8 mouse cellular contexts compared by ENCODE assay signal in the genomic region with DNA sequence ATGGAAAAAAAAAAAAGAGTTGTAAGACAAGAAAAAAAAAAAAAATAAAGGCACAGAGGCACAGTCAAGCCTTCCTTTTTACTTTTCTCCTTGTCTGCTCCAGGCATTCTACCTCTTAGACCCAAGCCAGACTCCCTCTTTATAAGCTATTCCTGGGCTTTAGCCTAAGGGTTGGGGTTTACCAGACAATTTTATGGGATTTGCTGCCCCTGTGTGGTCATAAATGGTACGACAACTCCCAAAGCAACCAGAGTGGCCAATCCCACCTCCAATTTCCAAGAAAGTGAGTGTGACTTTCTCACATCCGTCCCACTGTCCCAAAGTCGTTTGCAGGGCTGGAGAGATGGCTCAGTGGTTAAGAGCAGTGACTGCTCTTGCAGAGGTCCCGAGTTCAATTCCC. TPM values are rescaled to one million over a fixed set of nuclear protein-coding genes. Genes with fewer than 3 reads are reported as not detected.
DNase-seq lines count a peak whose midpoint lies in the region; ATAC-seq and TF ChIP-seq lines count a peak whose summit lies in the region.

No protein-coding gene starts in this region.

- peaks cover 26% of the 10 kb centered on the region for H3K4me1 ChIP-seq in hindbrain, embryonic 14.5 days (replicated peaks; ENCODE audit: control insufficient read depth, insufficient read depth, low read length)
- H3K4me1 ChIP-seq in hindbrain, embryonic 12.5 days, result peaks cover 27% of the 10 kb centered on the region
- no peaks in the 10 kb centered on the region for H3K4me1 ChIP-seq in heart, postnatal 0 days (ENCODE audit: control insufficient read depth, insufficient read depth)
- no peaks in the 10 kb centered on the region for H3K4me1 ChIP-seq in testis, adult 2 months (ENCODE audit: control insufficient read depth, insufficient read depth, low read length)

- no peak overlapping the region for H3K4me3 ChIP-seq in hindbrain, embryonic 14.5 days (replicated peaks; ENCODE audit: low read length)
- H3K4me3 ChIP-seq in hindbrain, embryonic 12.5 days, result no peak overlapping the region
- H3K4me3 ChIP-seq in heart, postnatal 0 days (ENCODE audit: low read depth, low read length), result no peak overlapping the region
- H3K4me3 ChIP-seq in testis, adult 2 months (ENCODE audit: control insufficient read depth, low read depth, low read length), result no peak overlapping the region

- peak; percentile 70 for TF ChIP-seq CTCF in heart, postnatal 0 days (IDR thresholded peaks at IDR 0.05; ENCODE audit: low read depth)
- TF ChIP-seq CTCF in testis, adult 2 months (IDR thresholded peaks at IDR 0.05; ENCODE audit: control insufficient read depth, insufficient read depth, insufficient replicate concordance, low read depth, low read length), result peak; percentile 24; the same call in 1 of the 2 replicates

- no peak for ATAC-seq in hindbrain, embryonic 14.5 days (ENCODE audit: low FRiP score)
- ATAC-seq in hindbrain, embryonic 12.5 days (ENCODE audit: low FRiP score), result no peak
- ATAC-seq in heart, postnatal 0 days (ENCODE audit: insufficient read depth, low read depth), result peak; percentile 45; the same call in 1 of the 2 replicates

- H3K4me2 ChIP-seq in hindbrain, embryonic 14.5 days (replicated peaks), result no peak overlapping the region
- H3K4me2 ChIP-seq in hindbrain, embryonic 12.5 days (replicated peaks), result no peak overlapping the region
- no peak overlapping the region for H3K4me2 ChIP-seq in heart, postnatal 0 days (ENCODE audit: low read depth, low read length)

- H3K27me3 ChIP-seq in hindbrain, embryonic 14.5 days (ENCODE audit: control insufficient read depth, insufficient read depth, low read length), result peaks cover 12% of the 10 kb centered on the region
- peaks cover 38% of the 10 kb centered on the region for H3K27me3 ChIP-seq in hindbrain, embryonic 12.5 days
- no peaks in the 10 kb centered on the region for H3K27me3 ChIP-seq in heart, postnatal 0 days (ENCODE audit: control insufficient read depth, insufficient read depth, low read length)
- no peaks in the 10 kb centered on the region for H3K27me3 ChIP-seq in testis, adult 2 months (ENCODE audit: control insufficient read depth, insufficient read depth, low read length)

- WGBS in hindbrain, embryonic 14.5 days, result 1% methylated on average over 4 of the region's 4 CpGs
- WGBS in hindbrain, embryonic 12.5 days, result under 1% methylated on average over 4 of the region's 4 CpGs
- under 1% methylated on average over 4 of the region's 4 CpGs for WGBS in heart, postnatal 0 days

- peaks cover 21% of the 10 kb centered on the region for H3K36me3 ChIP-seq in hindbrain, embryonic 14.5 days (replicated peaks; ENCODE audit: control insufficient read depth, insufficient read depth)
- peaks cover 8% of the 10 kb centered on the region; the same call in 1 of the 2 replicates for H3K36me3 ChIP-seq in hindbrain, embryonic 12.5 days
- no peaks in the 10 kb centered on the region for H3K36me3 ChIP-seq in heart, postnatal 0 days (replicated peaks; ENCODE audit: control insufficient read depth, insufficient read depth, low read length)
- H3K36me3 ChIP-seq in testis, adult 2 months (ENCODE audit: control insufficient read depth, insufficient read depth, low read length), result no peaks in the 10 kb centered on the region

- H3K9me3 ChIP-seq in hindbrain, embryonic 14.5 days (ENCODE audit: control insufficient read depth, low read length), result no peaks in the 10 kb centered on the region
- H3K9me3 ChIP-seq in hindbrain, embryonic 12.5 days (replicated peaks), result no peaks in the 10 kb centered on the region
- no peaks in the 10 kb centered on the region for H3K9me3 ChIP-seq in heart, postnatal 0 days (replicated peaks; ENCODE audit: control insufficient read depth, low read length)

- TF ChIP-seq EP300 in heart, postnatal 0 days (IDR thresholded peaks at IDR 0.05; ENCODE audit: low read depth), result no peak

- peak; percentile 96 for DNase-seq in hindbrain, embryonic 14.5 days (ENCODE audit: low spot score)
- peak; percentile 78 for DNase-seq in ZHBTc4 (ENCODE audit: low read depth, low spot score)
- peak; percentile 83 for DNase-seq in embryo, embryonic 11 days
- peak; percentile 69 for DNase-seq in heart, postnatal 0 days (ENCODE audit: low spot score)
- peak; percentile 80 to 82 for DNase-seq in left cerebral cortex, adult 18-20 months (ENCODE audit: low spot score in 2 of 2)
- DNase-seq in naive thymus-derived CD4-positive, alpha-beta T cell, adult 2 months (ENCODE audit: low read depth), result peak; percentile 83

- H3K9ac ChIP-seq in hindbrain, embryonic 14.5 days, result no peak overlapping the region
- H3K9ac ChIP-seq in hindbrain, embryonic 12.5 days, result no peak overlapping the region
- H3K9ac ChIP-seq in heart, postnatal 0 days (replicated peaks; ENCODE audit: low read depth, low read length), result no peak overlapping the region

- no peak overlapping the region for H3K27ac ChIP-seq in hindbrain, embryonic 14.5 days
- H3K27ac ChIP-seq in hindbrain, embryonic 12.5 days, result no peak overlapping the region
- H3K27ac ChIP-seq in heart, postnatal 0 days (ENCODE audit: low read depth), result no peak overlapping the region
- H3K27ac ChIP-seq in testis, adult 2 months (ENCODE audit: control insufficient read depth, insufficient read depth, low read depth, low read length), result no peak overlapping the region

- no peak for TF ChIP-seq POLR2A in testis, adult 2 months (IDR thresholded peaks at IDR 0.05; ENCODE audit: control insufficient read depth, low read depth, low read length)

RNA-seq across cellular contexts. Expression of a gene that starts 15.4 kb away (rescaled TPM):
- 14.2 and 15.4 TPM in 2 replicates for polyA plus RNA-seq in hindbrain, embryonic 14.5 days (2014; fragmentation: Nextera tagmentation; extraction: Ambion mirVana)
- polyA plus RNA-seq in hindbrain, embryonic 12.5 days (2016; fragmentation: Nextera tagmentation; extraction: Ambion mirVana), result 30.6 and 30.7 TPM in 2 replicates
- 19.2 and 25.1 TPM in 2 replicates for total RNA-seq in heart, postnatal 0 days (2014; rRNA removed; ENCODE audit: low replicate concordance)
- polyA plus RNA-seq in heart, postnatal 0 days (2015; fragmentation: Nextera tagmentation; extraction: Ambion mirVana), result 5.6 and 7.3 TPM in 2 replicates
- 10 to 100 TPM; 51.6 to 54.0 TPM for total RNA-seq in left cerebral cortex, adult 18-20 months (2021)
- polyA plus RNA-seq in testis, adult 2 months (2012; rRNA removed), result 24.6 and 26.7 TPM in 2 replicates

RNA-seq across cellular contexts. Expression of a gene that starts 36.5 kb away (rescaled TPM):
- polyA plus RNA-seq in hindbrain, embryonic 14.5 days (2014; fragmentation: Nextera tagmentation; extraction: Ambion mirVana), result 110 TPM in 2 replicates
- polyA plus RNA-seq in hindbrain, embryonic 12.5 days (2016; fragmentation: Nextera tagmentation; extraction: Ambion mirVana), result 47.3 and 48.7 TPM in 2 replicates
- 0.77 TPM in 1 of 2 replicates, not detected in the other for total RNA-seq in heart, postnatal 0 days (2014; rRNA removed; ENCODE audit: low replicate concordance)
- polyA plus RNA-seq in heart, postnatal 0 days (2015; fragmentation: Nextera tagmentation; extraction: Ambion mirVana), result 0.08 TPM in 1 of 2 replicates, not detected in the other
- 100 to 1,000 TPM; 145 to 154 TPM for total RNA-seq in left cerebral cortex, adult 18-20 months (2021)
- polyA plus RNA-seq in testis, adult 2 months (2012; rRNA removed), result 7.0 and 8.3 TPM in 2 replicates
